Mouse (Mus musculus): ENCODE measurements at regions not wholly inside any gene's neighbourhood (a gene's known extent, or its start where the extent isn't known, plus 50 kb on each side); places are given as distances from the start of the nearest gene placed in this dataset.

- TF ChIP-seq CTCF (IDR thresholded peaks at IDR 0.05; ENCODE audit: borderline replicate concordance, insufficient read depth, low read length) (no peak), POLR2A (IDR thresholded peaks at IDR 0.05; ENCODE audit: low read depth, low read length) (no peak)
These were observed 154.6 kb upstream of the Bmper start for GRCm38 (mm10) chr9:23068101-23068791.
